Mouse (Mus musculus) liver, adult 2 months (tissue): ENCODE data around the gene Srxn1. TPM values are rescaled to one million over a fixed set of nuclear protein-coding genes. Genes with fewer than 3 reads are reported as not detected.

Experiments used
- DNase-seq: peaks from one replicate; pipeline ENCODE4 v3.0.0-alpha.2; 2011; ENCODE audit warnings: low read depth, low spot score; ENCODE audit errors: extremely low read depth
- H3K27ac ChIP-seq: fragments of 200-500 bp; replicated peaks from 2 replicates; pipeline ENCODE4 v1.5.1; 2012; ENCODE audit warnings: low read depth, mild to moderate bottlenecking, control low read depth, inconsistent platforms, low read length; ENCODE audit not compliant: insufficient read depth
- H3K27me3 ChIP-seq: fragments of 200-500 bp; 2 replicates; pipeline ENCODE4 v1.6.1; 2012; ENCODE audit warnings: mild to moderate bottlenecking, moderate library complexity, low read length, inconsistent platforms; ENCODE audit not compliant: control insufficient read depth, insufficient read depth
- H3K36me3 ChIP-seq: fragments of 200-500 bp; 2 replicates; pipeline ENCODE4 v1.6.1; 2012; ENCODE audit warnings: low read length, inconsistent platforms; ENCODE audit not compliant: control insufficient read depth, insufficient read depth
- H3K4me1 ChIP-seq: fragments of 200-500 bp; 2 replicates; pipeline ENCODE4 v1.6.1; 2011; ENCODE audit warnings: low read length; ENCODE audit not compliant: control insufficient read depth, insufficient read depth
- H3K4me3 ChIP-seq: fragments of 200-500 bp; 2 replicates; pipeline ENCODE4 v1.5.1; 2011; ENCODE audit warnings: low read depth, mild to moderate bottlenecking, control low read depth, low read length, moderate library complexity; ENCODE audit not compliant: insufficient read depth
- H3K79me2 ChIP-seq: fragments of 200-500 bp; 2 replicates; pipeline ENCODE4 v1.6.1; 2012; ENCODE audit warnings: inconsistent platforms, mild to moderate bottlenecking, low read length, moderate library complexity; ENCODE audit not compliant: control insufficient read depth, insufficient read depth
- H3K9ac ChIP-seq: fragments of 200-500 bp; 2 replicates; pipeline ENCODE4 v1.6.1; 2012; ENCODE audit warnings: low read depth, mild to moderate bottlenecking, control low read depth, inconsistent platforms, low read length
- CTCF ChIP-seq: fragments of 200-500 bp; IDR thresholded peaks from 2 replicates; pipeline ENCODE4 v1.5.1; 2011; ENCODE audit warnings: low read depth, low read length, control low read depth
- POLR2A ChIP-seq: fragments of 200-500 bp; IDR thresholded peaks from 2 replicates; pipeline ENCODE4 v1.6.1; 2011; ENCODE audit warnings: low read length, control low read depth; ENCODE audit not compliant: insufficient read depth; ENCODE audit errors: extremely low read depth
- WGBS: fragments of 180-500 bp; shearing (Covaris S2); methylation state at CpG from one replicate; pipeline ENCODE4 v1.1.7; 2018; 5-methylcytosine and 5-hydroxymethylcytosine counted together
- polyA plus RNA-seq: library from polyadenylated mRNA; depleted of rRNA; stranded (reverse); fragments of >200 nt; gene quantifications from 2 replicates; pipeline ENCODE4 v1.2.3, GENCODE M21; 2012
- total RNA-seq: library from RNA; depleted of rRNA; stranded (reverse); fragments of >200 nt; gene quantifications from 2 replicates; pipeline ENCODE4 v1.2.3, GENCODE M21; 2014

Srxn1 gene
- total and polyA plus RNA-seq, 2 experiments, result 24.0 to 89.1 TPM

DNA sequence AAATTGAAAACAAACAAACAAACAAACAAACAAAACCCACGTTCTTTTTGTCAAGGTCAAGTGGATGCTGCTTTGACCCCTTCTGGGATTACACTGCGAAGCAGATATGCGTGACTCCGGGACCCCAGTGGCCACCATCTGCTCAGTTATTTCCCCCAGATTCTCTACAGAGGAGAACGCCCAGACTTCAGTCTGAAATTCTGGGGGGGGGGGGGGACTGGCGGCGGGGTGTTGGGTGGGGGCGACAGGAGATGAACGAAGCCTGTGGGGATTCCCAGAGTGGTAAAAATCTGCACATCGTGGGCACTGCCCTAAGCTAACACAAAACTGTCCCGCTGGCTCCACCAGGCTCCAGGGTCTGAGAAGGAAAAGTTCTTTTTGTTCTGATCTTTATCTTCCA, 37.3 kb downstream of the Srxn1 start:
- Histone ChIP-seq H3K79me2 (no peaks in the 10 kb centered on the region), H3K4me3 (no peak overlapping the region), H3K36me3 (no peaks in the 10 kb centered on the region), H3K27ac (no peak overlapping the region), H3K9ac (no peak overlapping the region), H3K27me3 (peaks cover 11% of the 10 kb centered on the region), H3K4me1 (no peaks in the 10 kb centered on the region; the same call in 1 of the 2 replicates)
- TF ChIP-seq CTCF (no peak), POLR2A (no peak)
- no peak for DNase-seq
- WGBS, result 9% methylated on average over 11 of the region's 11 CpGs

DNA sequence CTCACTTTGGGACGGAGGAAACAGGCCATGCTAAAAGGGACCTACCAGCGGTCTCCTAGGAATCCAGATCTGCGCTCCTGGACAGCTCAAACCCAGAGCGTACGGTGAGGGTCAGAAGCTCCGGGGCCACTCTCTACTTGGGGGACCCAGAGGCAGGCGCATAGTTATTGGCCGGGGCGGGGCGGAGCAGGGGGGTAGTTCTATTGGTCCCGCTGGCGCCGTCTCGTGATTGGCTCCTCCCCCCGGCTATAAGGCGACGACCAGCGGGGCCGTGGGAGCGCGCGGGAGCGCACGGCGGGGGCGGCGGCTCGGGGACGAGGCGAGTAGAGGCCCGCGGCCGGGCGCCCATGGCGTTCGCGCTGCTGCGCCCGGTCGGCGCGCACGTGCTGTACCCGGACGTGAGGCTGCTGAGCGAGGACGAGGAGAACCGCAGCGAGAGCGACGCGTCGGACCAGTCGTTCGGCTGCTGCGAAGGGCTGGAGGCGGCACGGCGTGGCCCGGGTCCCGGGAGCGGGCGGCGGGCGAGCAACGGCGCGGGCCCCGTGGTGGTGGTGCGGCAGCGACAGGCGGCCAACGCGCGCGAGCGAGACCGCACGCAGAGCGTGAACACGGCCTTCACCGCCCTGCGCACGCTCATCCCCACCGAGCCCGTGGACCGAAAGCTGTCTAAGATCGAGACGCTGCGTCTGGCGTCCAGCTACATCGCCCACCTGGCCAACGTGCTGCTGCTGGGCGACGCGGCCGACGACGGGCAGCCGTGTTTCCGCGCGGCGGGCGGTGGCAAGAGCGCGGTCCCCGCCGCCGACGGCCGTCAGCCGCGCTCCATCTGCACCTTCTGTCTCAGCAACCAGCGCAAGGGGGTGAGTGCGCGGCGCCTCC, 38.2 kb downstream of the Srxn1 start, which contains the start of gene Tcf15:
TSS of gene Tcf15 (plus strand) at position 283 of the 879 bp plus-strand sequence.
- WGBS, result 2% methylated on average over 118 of the region's 118 CpGs
- Histone ChIP-seq H3K79me2 (no peaks in the 10 kb centered on the region), H3K4me1 (no peaks in the 10 kb centered on the region; the same call in 1 of the 2 replicates), H3K27ac (no peak within 1 kb of the TSS), H3K36me3 (no peaks in the 10 kb centered on the region), H3K9ac (peak within 1 kb of the TSS; percentile 33; the same call in 1 of the 2 replicates), H3K4me3 (peak within 1 kb of the TSS; percentile 39; the same call in 1 of the 2 replicates), H3K27me3 (peaks cover 11% of the 10 kb centered on the region)
- TF ChIP-seq POLR2A, result no peak
- no peak for TF ChIP-seq CTCF
- DNase-seq, result no peak

DNA sequence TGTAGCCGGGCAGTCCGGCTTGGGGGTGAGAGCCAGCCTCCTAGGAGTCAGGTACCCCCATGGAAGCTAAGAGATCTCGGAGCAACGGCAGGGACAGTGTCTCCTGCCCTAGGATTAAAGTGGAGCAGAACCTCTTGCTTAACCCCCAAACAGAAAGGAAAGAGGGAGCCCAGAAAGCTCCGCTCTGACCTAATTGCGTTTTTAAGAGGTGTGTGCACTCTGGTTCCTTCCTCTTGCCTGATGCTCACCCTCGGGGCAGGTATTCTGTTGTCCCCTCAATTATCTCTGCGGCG, 38.8 kb downstream of the Srxn1 start:
- DNase-seq, result no peak
- Histone ChIP-seq H3K4me3 (peak overlapping the region; percentile 39; the same call in 1 of the 2 replicates), H3K36me3 (no peaks in the 10 kb centered on the region), H3K27me3 (peaks cover 11% of the 10 kb centered on the region), H3K27ac (no peak overlapping the region), H3K4me1 (no peaks in the 10 kb centered on the region; the same call in 1 of the 2 replicates), H3K9ac (no peak overlapping the region), H3K79me2 (no peaks in the 10 kb centered on the region)
- 24% methylated on average over 9 of the region's 9 CpGs for WGBS
- TF ChIP-seq CTCF (no peak), POLR2A (no peak)

DNA sequence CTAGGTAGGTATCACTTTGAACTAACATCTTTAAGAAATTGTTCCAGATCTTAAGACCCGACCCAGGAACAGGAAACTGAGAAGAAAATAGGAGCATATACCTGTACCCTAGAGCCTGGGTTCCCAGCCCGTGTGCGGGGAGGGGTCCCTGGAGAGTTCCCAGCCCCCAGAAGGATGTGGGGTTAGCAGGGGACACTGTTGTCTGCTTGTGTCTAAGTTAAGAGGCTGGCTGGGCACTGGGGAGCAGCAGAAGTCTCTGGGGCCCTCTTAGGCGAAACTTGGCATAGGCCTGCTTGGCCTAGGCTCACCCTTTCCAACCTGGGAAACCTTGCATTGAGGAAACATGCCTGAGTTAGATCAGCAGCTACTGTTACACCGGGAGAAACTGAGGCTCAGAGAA, 39.2 kb downstream of the Srxn1 start:
- H3K27ac ChIP-seq, result no peak overlapping the region
- no peak for DNase-seq
- TF ChIP-seq CTCF (no peak), POLR2A (no peak)
- no peaks in the 10 kb centered on the region; the same call in 1 of the 2 replicates for H3K4me1 ChIP-seq
- H3K9ac ChIP-seq, result no peak overlapping the region
- 71% methylated on average over 5 of the region's 5 CpGs for WGBS
- H3K36me3 ChIP-seq, result no peaks in the 10 kb centered on the region
- H3K4me3 ChIP-seq, result no peak overlapping the region
- no peaks in the 10 kb centered on the region for H3K79me2 ChIP-seq
- H3K27me3 ChIP-seq, result peaks cover 11% of the 10 kb centered on the region

DNA sequence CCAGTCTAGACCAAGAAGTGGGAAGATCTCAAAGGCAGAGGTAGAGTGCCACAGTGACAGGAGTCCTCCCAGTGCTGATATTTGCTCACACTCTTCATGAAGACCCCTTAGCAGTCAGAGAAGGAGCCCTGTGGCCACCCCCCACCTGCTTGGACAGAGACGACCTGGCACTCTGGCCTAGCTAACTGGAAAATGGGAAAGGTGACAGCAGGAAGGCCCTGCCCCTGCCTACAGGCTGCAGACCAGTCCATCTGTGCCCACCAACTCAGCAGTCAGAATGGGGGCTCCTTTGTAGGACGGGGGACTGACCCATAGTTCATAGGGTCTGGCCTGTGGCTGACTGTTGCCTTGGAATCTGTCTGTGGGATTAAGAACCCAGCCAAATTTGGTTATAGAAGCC, 40.4 kb downstream of the Srxn1 start:
- H3K36me3 ChIP-seq, result no peaks in the 10 kb centered on the region
- H3K9ac ChIP-seq, result no peak overlapping the region
- TF ChIP-seq POLR2A (no peak), CTCF (no peak)
- H3K27ac ChIP-seq, result no peak overlapping the region
- H3K4me3 ChIP-seq, result no peak overlapping the region
- peaks cover 11% of the 10 kb centered on the region for H3K27me3 ChIP-seq
- no peak for DNase-seq
- H3K4me1 ChIP-seq, result no peaks in the 10 kb centered on the region; the same call in 1 of the 2 replicates
- H3K79me2 ChIP-seq, result no peaks in the 10 kb centered on the region
- WGBS, result 81% methylated on average over 2 of the region's 2 CpGs

DNA sequence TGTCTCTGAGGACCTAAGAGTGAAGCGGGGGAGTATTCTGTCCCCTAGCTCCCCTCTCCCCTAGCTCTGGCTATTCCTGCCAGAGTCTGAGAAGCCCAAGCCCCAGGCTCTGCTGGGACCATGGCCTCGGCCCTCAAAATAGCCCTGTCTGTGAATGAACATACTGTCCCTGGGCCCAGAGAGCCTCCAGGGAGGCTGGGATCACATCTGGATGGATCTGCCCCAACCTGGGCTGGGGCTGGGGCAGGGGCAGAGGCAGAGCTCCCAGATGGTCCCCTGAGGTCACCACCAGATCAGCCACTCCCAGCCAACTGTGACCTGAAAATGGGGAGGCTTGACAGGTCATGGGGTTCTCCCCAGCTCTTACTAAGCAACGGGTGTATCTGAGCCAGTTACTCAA, 41.8 kb downstream of the Srxn1 start:
- Histone ChIP-seq H3K36me3 (no peaks in the 10 kb centered on the region), H3K4me3 (no peak overlapping the region), H3K4me1 (no peaks in the 10 kb centered on the region; the same call in 1 of the 2 replicates), H3K27ac (no peak overlapping the region), H3K9ac (no peak overlapping the region), H3K79me2 (no peaks in the 10 kb centered on the region), H3K27me3 (peaks cover 9% of the 10 kb centered on the region)
- 66% methylated on average over 3 of the region's 3 CpGs for WGBS
- TF ChIP-seq POLR2A, result no peak
- DNase-seq, result no peak
